Mouse (Mus musculus) left cerebral cortex, adult 11 months (tissue): ENCODE measurements around the gene Mia3.
A peak's percentile ranks its signal among the peaks of the same experiment; 100 is the strongest.
"Not testable (repeated sequence)": the region's sequence is repeated elsewhere in the genome, so short reads cannot be mapped to it uniquely, and the experiment has no call there.

Source experiments
- DNase-seq: peaks from one replicate; pipeline ENCODE4 v3.0.0; 2022; ENCODE audit warnings: low spot score

Gene Mia3

GRCm38 (mm10) chr1:183369427-183370014 lies at the start of gene Mia3:
Gene Mia3 (minus strand): TSS chr1:183369553.
- peak; percentile 95 for DNase-seq

GRCm38 (mm10) chr1:183417873-183418272 lies 48.5 kb upstream of the Mia3 start, which contains the start of gene Hhipl2:
Gene Hhipl2 (plus strand): TSS chr1:183418215.
- no peak for DNase-seq

GRCm38 (mm10) chr1:183414081-183414727 lies 44.9 kb upstream of the Mia3 start:
- DNase-seq = no peak

GRCm38 (mm10) chr1:183403396-183403795 lies 34.0 kb upstream of the Mia3 start:
- no peak for DNase-seq

- DNase-seq = peak; percentile 85
Measured at GRCm38 (mm10) chr1:183388426-183389406, 19.4 kb upstream of the Mia3 start, which contains the start of gene Taf1a. Gene Taf1a (plus strand): TSS chr1:183388981.

GRCm38 (mm10) chr1:183387421-183387820 lies 18.1 kb upstream of the Mia3 start:
- not testable (repeated sequence) for DNase-seq

- DNase-seq = no peak
Measured at GRCm38 (mm10) chr1:183382621-183383020, 13.3 kb upstream of the Mia3 start.

- no peak for DNase-seq
Measured at GRCm38 (mm10) chr1:183381816-183382215, 12.5 kb upstream of the Mia3 start.

GRCm38 (mm10) chr1:183379376-183379775 lies 10.0 kb upstream of the Mia3 start:
- not testable (repeated sequence) for DNase-seq

GRCm38 (mm10) chr1:183378321-183378941 lies 9.1 kb upstream of the Mia3 start:
- no peak for DNase-seq

- DNase-seq = no peak
Measured at GRCm38 (mm10) chr1:183377045-183377444, 7.7 kb upstream of the Mia3 start.

GRCm38 (mm10) chr1:183374728-183375127 lies 5.4 kb upstream of the Mia3 start:
- no peak for DNase-seq

- DNase-seq = no peak
Measured at GRCm38 (mm10) chr1:183368601-183369400, 552 bp downstream of the Mia3 start.

- no peak for DNase-seq
Measured at GRCm38 (mm10) chr1:183366361-183366760, 3.0 kb downstream of the Mia3 start.

GRCm38 (mm10) chr1:183363577-183363867 lies 5.8 kb downstream of the Mia3 start:
- no peak for DNase-seq

- DNase-seq = no peak
Measured at GRCm38 (mm10) chr1:183362729-183363576, 6.4 kb downstream of the Mia3 start.

- no peak for DNase-seq
Measured at GRCm38 (mm10) chr1:183362301-183362700, 7.1 kb downstream of the Mia3 start.

GRCm38 (mm10) chr1:183358901-183359300 lies 10.5 kb downstream of the Mia3 start:
- no peak for DNase-seq

- no peak for DNase-seq
Measured at GRCm38 (mm10) chr1:183349840-183350239, 19.5 kb downstream of the Mia3 start.

GRCm38 (mm10) chr1:183345817-183346195 lies 23.5 kb downstream of the Mia3 start:
- no peak for DNase-seq
